Mouse (Mus musculus): ENCODE data around the gene Ifrd1. TPM values are rescaled to one million over a fixed set of nuclear protein-coding genes. Genes with fewer than 3 reads are reported as not detected.

Gene Ifrd1
- polyA plus RNA-seq, 1 experiment from 2014 or later, result 167 TPM

GRCm38 (mm10) chr12:40221611-40222010, 26.7 kb downstream of the Ifrd1 start:
- Histone ChIP-seq H3K36me3 (ENCODE audit: insufficient read depth, low read length) (peaks cover 3% of the 10 kb centered on the region; the same call in 1 of the 2 replicates), H3K4me3 (ENCODE audit: low read depth, low read length) (peak overlapping the region; percentile 100), H3K9ac (replicated peaks; ENCODE audit: low read depth) (peak overlapping the region; percentile 96), H3K9me3 (ENCODE audit: low read length) (no peaks in the 10 kb centered on the region), H3K27me3 (replicated peaks; ENCODE audit: insufficient read depth, low read length) (no peaks in the 10 kb centered on the region), H3K27ac (ENCODE audit: low read length) (peak overlapping the region; percentile 100), H3K4me1 (ENCODE audit: insufficient read depth, low read depth, low read length) (peaks cover 7% of the 10 kb centered on the region; the same call in 1 of the 2 replicates), H3K4me2 (replicated peaks; ENCODE audit: low read depth, low read length) (peak overlapping the region; percentile 70)
- ATAC-seq (no peak), DNase-seq (ENCODE audit: low spot score) (peak; percentile 35)
- TF ChIP-seq EP300 (IDR thresholded peaks at IDR 0.05), result no peak
- no peak for TF ChIP-seq CTCF (IDR thresholded peaks at IDR 0.05)
- WGBS, result 5% methylated on average over 5 of the region's 5 CpGs

- no peak for ATAC-seq
- Histone ChIP-seq H3K4me1 (ENCODE audit: insufficient read depth, low read depth, low read length) (peaks cover 7% of the 10 kb centered on the region; the same call in 1 of the 2 replicates), H3K27me3 (replicated peaks; ENCODE audit: insufficient read depth, low read length) (no peaks in the 10 kb centered on the region), H3K4me2 (replicated peaks; ENCODE audit: low read depth, low read length) (peak overlapping the region; percentile 70), H3K4me3 (ENCODE audit: low read depth, low read length) (peak overlapping the region; percentile 100), H3K27ac (ENCODE audit: low read length) (peak overlapping the region; percentile 65; the same call in 1 of the 2 replicates), H3K36me3 (ENCODE audit: insufficient read depth, low read length) (peaks cover 6% of the 10 kb centered on the region; the same call in 1 of the 2 replicates), H3K9ac (replicated peaks; ENCODE audit: low read depth) (peak overlapping the region; percentile 96; the same call in 1 of the 2 replicates), H3K9me3 (ENCODE audit: low read length) (no peaks in the 10 kb centered on the region)
- no peak for DNase-seq (ENCODE audit: low spot score)
- WGBS, result 4% methylated on average over 3 of the region's 3 CpGs
- TF ChIP-seq EP300 (IDR thresholded peaks at IDR 0.05) (no peak), CTCF (IDR thresholded peaks at IDR 0.05) (no peak)
Observed at GRCm38 (mm10) chr12:40220896-40221295, 27.4 kb downstream of the Ifrd1 start.

GRCm38 (mm10) chr12:40220001-40220570, 28.2 kb downstream of the Ifrd1 start:
- DNase-seq (ENCODE audit: low spot score) (peak; percentile 74), ATAC-seq (no peak)
- peak; percentile 53; the same call in 1 of the 2 replicates for TF ChIP-seq EP300 (IDR thresholded peaks at IDR 0.05)
- no peak for TF ChIP-seq CTCF (IDR thresholded peaks at IDR 0.05)
- H3K36me3 ChIP-seq (ENCODE audit: insufficient read depth, low read length), result peaks cover 14% of the 10 kb centered on the region; the same call in 1 of the 2 replicates
- peak overlapping the region; percentile 70 for H3K4me2 ChIP-seq (replicated peaks; ENCODE audit: low read depth, low read length)
- 11% methylated on average over 3 of the region's 3 CpGs for WGBS
- no peaks in the 10 kb centered on the region for H3K9me3 ChIP-seq (ENCODE audit: low read length)
- peak overlapping the region; percentile 65 for H3K27ac ChIP-seq (ENCODE audit: low read length)
- H3K27me3 ChIP-seq (replicated peaks; ENCODE audit: insufficient read depth, low read length), result no peaks in the 10 kb centered on the region
- peaks cover 7% of the 10 kb centered on the region; the same call in 1 of the 2 replicates for H3K4me1 ChIP-seq (ENCODE audit: insufficient read depth, low read depth, low read length)
- H3K4me3 ChIP-seq (ENCODE audit: low read depth, low read length), result peak overlapping the region; percentile 100
- peak overlapping the region; percentile 37; the same call in 1 of the 2 replicates for H3K9ac ChIP-seq (replicated peaks; ENCODE audit: low read depth)

GRCm38 (mm10) chr12:40218430-40218945, 29.8 kb downstream of the Ifrd1 start:
- WGBS, result 54% methylated on average over 2 of the region's 2 CpGs
- DNase-seq (ENCODE audit: low spot score), result no peak
- TF ChIP-seq EP300 (IDR thresholded peaks at IDR 0.05) (no peak), CTCF (IDR thresholded peaks at IDR 0.05) (no peak)
- Histone ChIP-seq H3K4me3 (ENCODE audit: low read depth, low read length) (no peak overlapping the region), H3K4me2 (replicated peaks; ENCODE audit: low read depth, low read length) (no peak overlapping the region), H3K27me3 (replicated peaks; ENCODE audit: insufficient read depth, low read length) (no peaks in the 10 kb centered on the region), H3K4me1 (ENCODE audit: insufficient read depth, low read depth, low read length) (peaks cover 1% of the 10 kb centered on the region; the same call in 1 of the 2 replicates), H3K36me3 (ENCODE audit: insufficient read depth, low read length) (peaks cover 30% of the 10 kb centered on the region; the same call in 1 of the 2 replicates), H3K27ac (ENCODE audit: low read length) (no peak overlapping the region), H3K9ac (replicated peaks; ENCODE audit: low read depth) (no peak overlapping the region), H3K9me3 (ENCODE audit: low read length) (no peaks in the 10 kb centered on the region)
- no peak for ATAC-seq

- Histone ChIP-seq H3K4me1 (ENCODE audit: insufficient read depth, low read depth, low read length) (no peaks in the 10 kb centered on the region; the same call in 1 of the 2 replicates), H3K9me3 (ENCODE audit: low read length) (no peaks in the 10 kb centered on the region), H3K27ac (ENCODE audit: low read length) (no peak overlapping the region), H3K36me3 (ENCODE audit: insufficient read depth, low read length) (peaks cover 35% of the 10 kb centered on the region), H3K9ac (replicated peaks; ENCODE audit: low read depth) (no peak overlapping the region), H3K27me3 (replicated peaks; ENCODE audit: insufficient read depth, low read length) (no peaks in the 10 kb centered on the region), H3K4me3 (ENCODE audit: low read depth, low read length) (no peak overlapping the region), H3K4me2 (replicated peaks; ENCODE audit: low read depth, low read length) (no peak overlapping the region)
- WGBS, result 94% methylated on average over 2 of the region's 2 CpGs
- TF ChIP-seq CTCF (IDR thresholded peaks at IDR 0.05) (no peak), EP300 (IDR thresholded peaks at IDR 0.05) (peak; percentile 30; the same call in 1 of the 2 replicates)
- no peak for ATAC-seq
- peak; percentile 71 for DNase-seq (ENCODE audit: low spot score)
Observed at GRCm38 (mm10) chr12:40217776-40218175, 30.5 kb downstream of the Ifrd1 start.

All from lung, postnatal 0 days (tissue).